Mouse (Mus musculus): Measurements from ENCODE around the gene Nap1l4.

The Nap1l4 gene

GRCm38 (mm10) chr7:143477800-143478199 is 71.1 kb downstream of the Nap1l4 start:
- no peak for DNase-seq (ENCODE audit: low spot score)

GRCm38 (mm10) chr7:143476702-143477335 is 72.1 kb downstream of the Nap1l4 start:
- no peak for DNase-seq (ENCODE audit: low spot score)

- no peak for DNase-seq (ENCODE audit: low spot score)
These were observed 73.0 kb downstream of the Nap1l4 start for GRCm38 (mm10) chr7:143475876-143476275.

GRCm38 (mm10) chr7:143474811-143475210 is 74.1 kb downstream of the Nap1l4 start:
- DNase-seq (ENCODE audit: low spot score) = no peak

GRCm38 (mm10) chr7:143473347-143474101 is 75.4 kb downstream of the Nap1l4 start, which contains the start of gene Slc22a18:
Gene Slc22a18, plus strand, starts transcription at chr7:143473736.
- no peak for DNase-seq (ENCODE audit: low spot score)

- peak; percentile 71 for DNase-seq (ENCODE audit: low spot score)
These were observed 79.0 kb downstream of the Nap1l4 start for GRCm38 (mm10) chr7:143469946-143470345.

GRCm38 (mm10) chr7:143467714-143468113 is 81.2 kb downstream of the Nap1l4 start:
- no peak for DNase-seq (ENCODE audit: low spot score)

- DNase-seq (ENCODE audit: low spot score) = peak; percentile 63
These were observed 82.7 kb downstream of the Nap1l4 start for GRCm38 (mm10) chr7:143466099-143466677.

GRCm38 (mm10) chr7:143464811-143465560 is 83.9 kb downstream of the Nap1l4 start:
- DNase-seq (ENCODE audit: low spot score) = no peak

- peak; percentile 81 for DNase-seq (ENCODE audit: low spot score)
These were observed 85.0 kb downstream of the Nap1l4 start for GRCm38 (mm10) chr7:143463865-143464415.

Data from adipocyte (in vitro differentiated cells).